Mouse (Mus musculus) limb, embryonic 14.5 days (tissue): ENCODE results near the gene Nxph3. TPM values are rescaled to one million over a fixed set of nuclear protein-coding genes. Genes with fewer than 3 reads are reported as not detected.
A peak's percentile ranks its signal among the peaks of the same experiment; 100 is the strongest.

ENCODE experiments used
- ATAC-seq: fragments of 200-750 bp; cut with Nextera tagmentation; 2 replicates; pipeline ENCODE4 v1.8.0; 2017; ENCODE audit warnings: low read depth, moderate number of reproducible peaks, moderate TSS enrichment; ENCODE audit not compliant: low FRiP score
- DNase-seq: peaks from one replicate; pipeline ENCODE4 v3.0.0-alpha.2; 2015; ENCODE audit warnings: low spot score
- H3K27ac ChIP-seq: fragments of 300-500 bp; sonication (generic); replicated peaks from 2 replicates; pipeline ENCODE4 v1.5.1; 2014; ENCODE audit warnings: low read depth, mild to moderate bottlenecking, low read length, moderate library complexity, mixed read lengths
- H3K27me3 ChIP-seq: fragments of 300-500 bp; sonication (generic); 2 replicates; pipeline ENCODE4 v1.6.1; 2014; ENCODE audit warnings: low read length, mixed read lengths; ENCODE audit not compliant: control insufficient read depth, insufficient read depth
- H3K36me3 ChIP-seq: fragments of 300-500 bp; sonication (generic); 2 replicates; pipeline ENCODE4 v1.6.1; 2014; ENCODE audit warnings: mild to moderate bottlenecking, low read length, moderate library complexity, mixed read lengths; ENCODE audit not compliant: control insufficient read depth, insufficient read depth
- H3K4me1 ChIP-seq: fragments of 300-500 bp; sonication (generic); 2 replicates; pipeline ENCODE4 v1.6.1; 2014; ENCODE audit warnings: antibody characterized with exemption, low read length, mixed read lengths; ENCODE audit not compliant: control insufficient read depth, insufficient read depth
- H3K4me2 ChIP-seq: fragments of 300-500 bp; sonication (generic); replicated peaks from 2 replicates; pipeline ENCODE4 v1.6.1; 2014; ENCODE audit warnings: low read depth, mild to moderate bottlenecking, low read length, moderate library complexity; ENCODE audit not compliant: severe bottlenecking
- H3K4me3 ChIP-seq: fragments of 300-500 bp; sonication (generic); replicated peaks from 2 replicates; pipeline ENCODE4 v1.5.1; 2014; ENCODE audit warnings: low read length
- H3K9ac ChIP-seq: fragments of 300-500 bp; sonication (generic); 2 replicates; pipeline ENCODE4 v1.6.1; 2014; ENCODE audit warnings: mild to moderate bottlenecking, low read depth, low read length, moderate library complexity; ENCODE audit not compliant: severe bottlenecking
- H3K9me3 ChIP-seq: fragments of 300-500 bp; sonication (generic); 2 replicates; pipeline ENCODE4 v1.6.1; 2016; ENCODE audit warnings: low read length; ENCODE audit not compliant: control insufficient read depth
- POLR2A ChIP-seq: fragments of 200-500 bp; IDR thresholded peaks from 2 replicates; pipeline ENCODE4 v1.8.0; 2012; ENCODE audit warnings: inconsistent platforms, mild to moderate bottlenecking, moderate library complexity, borderline replicate concordance; ENCODE audit not compliant: insufficient read depth, insufficient read length; ENCODE audit errors: extremely low read depth
- WGBS: fragments of 180-500 bp; shearing (Covaris S2); extraction: QIAGEN DNeasy Blood & Tissue Kit; methylation state at CpG from one replicate; pipeline ENCODE4 v1.1.7; 2014; 5-methylcytosine and 5-hydroxymethylcytosine counted together
- polyA plus RNA-seq, 2 experiments: library from polyadenylated mRNA; depleted of rRNA in 1 of 2; stranded (reverse) in 1 of 2; unstranded in 1 of 2; fragments of >200 nt; fragmentation: Nextera tagmentation in 1 of 2; extraction: Ambion mirVana in 1 of 2; gene quantifications; 2 replicates each; pipeline versions ENCODE4 v1.2.1 to v1.2.3; 2012 to 2014

Gene Nxph3
- polyA plus RNA-seq, 2 experiments, result 0.91 to 2.4 TPM

DNA sequence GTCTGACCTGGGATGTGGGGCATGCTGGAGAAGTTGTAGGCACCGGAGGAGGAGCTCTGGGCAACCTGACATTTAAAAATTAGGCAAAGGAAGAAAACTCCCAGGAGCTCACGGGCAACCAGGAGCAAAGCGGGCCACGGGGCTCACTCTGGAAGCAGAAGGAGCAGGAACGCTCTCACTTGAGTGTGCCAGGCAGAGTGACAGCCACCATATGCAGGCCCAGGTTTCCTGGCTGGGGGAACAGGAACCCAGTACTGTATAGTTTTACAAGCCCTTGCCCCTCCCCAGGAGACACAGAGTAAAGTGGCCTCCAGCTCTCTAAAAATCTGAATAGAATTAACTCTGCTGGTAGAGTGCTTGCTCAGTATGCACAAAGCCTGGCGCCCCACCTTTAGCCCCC is 2.8 kb upstream of the Nxph3 start:
- DNase-seq, result no peak
- Histone ChIP-seq H3K4me2 (no peak overlapping the region), H3K27ac (no peak overlapping the region), H3K27me3 (peaks cover 22% of the 10 kb centered on the region), H3K9me3 (no peaks in the 10 kb centered on the region), H3K36me3 (no peaks in the 10 kb centered on the region), H3K4me1 (peaks cover 19% of the 10 kb centered on the region), H3K4me3 (no peak overlapping the region), H3K9ac (no peak overlapping the region)
- no peak for ATAC-seq
- 27% methylated on average over 6 of the region's 6 CpGs for WGBS
- no peak for TF ChIP-seq POLR2A

DNA sequence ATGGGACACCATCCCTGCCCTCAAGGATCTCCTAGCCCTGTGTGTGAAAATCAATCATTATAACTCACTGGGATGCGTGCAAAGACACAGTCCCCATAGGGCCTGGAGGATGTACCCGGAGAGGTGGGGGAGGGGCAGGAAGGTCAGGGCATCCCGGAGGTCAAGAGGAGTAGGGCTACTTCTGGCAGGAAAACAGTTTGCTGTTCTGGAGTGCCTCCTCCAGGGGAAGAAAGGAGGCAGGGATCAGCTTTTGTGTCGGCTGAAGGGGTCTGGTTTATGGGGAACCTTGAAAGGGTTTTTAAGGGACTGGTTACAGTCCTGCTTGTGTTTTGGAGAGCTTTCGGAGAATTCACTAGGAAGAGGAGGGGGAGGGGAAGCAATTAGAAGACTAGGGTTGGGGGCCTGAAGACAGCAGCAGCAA is 2.1 kb upstream of the Nxph3 start:
- TF ChIP-seq POLR2A, result no peak
- ATAC-seq, result no peak
- Histone ChIP-seq H3K27ac (no peak overlapping the region), H3K9me3 (no peaks in the 10 kb centered on the region), H3K4me2 (0 out of 2 replicates have a peak overlapping the region, but pooled peaks have one; percentile 7), H3K9ac (no peak overlapping the region), H3K4me3 (no peak overlapping the region), H3K27me3 (peaks cover 22% of the 10 kb centered on the region), H3K36me3 (no peaks in the 10 kb centered on the region), H3K4me1 (peaks cover 19% of the 10 kb centered on the region)
- WGBS, result 5% methylated on average over 5 of the region's 5 CpGs
- no peak for DNase-seq

- H3K27ac ChIP-seq, result no peak overlapping the region
- no peak for DNase-seq
- peaks cover 19% of the 10 kb centered on the region for H3K4me1 ChIP-seq
- 49% methylated on average over 17 of the region's 17 CpGs for WGBS
- H3K27me3 ChIP-seq, result peaks cover 22% of the 10 kb centered on the region
- H3K9me3 ChIP-seq, result no peaks in the 10 kb centered on the region
- ATAC-seq, result no peak
- no peak for TF ChIP-seq POLR2A
- H3K4me2 ChIP-seq, result peak overlapping the region; percentile 98; the same call in 1 of the 2 replicates
- no peaks in the 10 kb centered on the region for H3K36me3 ChIP-seq
- H3K9ac ChIP-seq, result no peak overlapping the region
- H3K4me3 ChIP-seq, result no peak overlapping the region
These were observed 1.3 kb upstream of the Nxph3 start for GRCm38 (mm10) chr11:95515376-95516323.

DNA sequence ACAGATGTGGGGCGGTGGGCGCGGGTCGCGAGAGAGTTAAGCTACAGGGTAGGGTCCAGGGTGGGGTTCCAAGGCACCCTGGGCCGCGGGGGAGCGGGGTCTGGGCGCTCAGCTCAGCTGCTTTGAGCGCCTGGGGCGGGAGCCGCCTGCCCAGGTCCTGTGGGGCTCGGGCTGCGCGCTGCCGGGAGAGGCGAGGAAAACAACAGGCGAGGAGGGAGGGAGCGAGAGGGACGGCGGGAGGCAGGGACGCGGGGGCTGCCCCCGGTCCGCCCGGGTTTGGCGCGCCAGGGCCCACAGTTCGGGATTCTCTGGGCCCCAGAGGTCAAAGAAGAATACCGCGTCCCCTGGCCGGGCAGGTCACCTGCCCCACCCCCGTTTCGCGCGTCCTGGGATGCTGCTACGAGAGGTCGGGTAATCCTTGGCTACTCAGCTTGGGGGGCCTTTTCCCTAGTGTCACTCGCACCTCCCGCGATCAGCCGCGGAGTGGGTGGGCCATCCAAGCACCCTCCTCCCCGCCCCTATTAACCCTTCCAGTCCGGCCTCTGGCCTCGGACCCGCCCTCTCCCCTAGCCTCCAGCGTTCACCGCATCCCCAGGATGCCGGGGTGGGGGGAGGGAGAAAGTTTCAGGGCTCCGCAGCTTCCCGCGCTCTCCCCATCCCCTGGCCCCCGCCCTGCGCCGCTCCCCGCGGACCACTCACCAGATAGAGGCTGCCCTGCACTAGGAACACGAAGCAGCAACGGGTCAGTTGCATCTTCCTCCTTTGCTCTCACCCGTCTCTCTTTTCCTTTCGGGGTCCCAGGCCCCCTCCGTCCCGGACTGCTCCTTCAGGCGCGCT is 691 bp downstream of the Nxph3 start:
- peaks cover 19% of the 10 kb centered on the region for H3K4me1 ChIP-seq
- peak overlapping the region; percentile 52 for H3K9ac ChIP-seq
- H3K9me3 ChIP-seq, result no peaks in the 10 kb centered on the region
- H3K4me3 ChIP-seq, result peak overlapping the region; percentile 60
- no peaks in the 10 kb centered on the region for H3K36me3 ChIP-seq
- H3K4me2 ChIP-seq, result peak overlapping the region; percentile 98
- TF ChIP-seq POLR2A, result no peak
- H3K27ac ChIP-seq, result no peak overlapping the region
- ATAC-seq (peak; percentile 31), DNase-seq (no peak)
- under 1% methylated on average over 45 of the region's 66 CpGs for WGBS
- peaks cover 22% of the 10 kb centered on the region for H3K27me3 ChIP-seq

GRCm38 (mm10) chr11:95512383-95512782 is 2.0 kb downstream of the Nxph3 start:
- no peak overlapping the region for H3K9ac ChIP-seq
- peaks cover 22% of the 10 kb centered on the region for H3K27me3 ChIP-seq
- TF ChIP-seq POLR2A, result no peak
- no peaks in the 10 kb centered on the region for H3K36me3 ChIP-seq
- peaks cover 23% of the 10 kb centered on the region for H3K4me1 ChIP-seq
- H3K9me3 ChIP-seq, result no peaks in the 10 kb centered on the region
- ATAC-seq (no peak), DNase-seq (no peak)
- no peak overlapping the region for H3K4me3 ChIP-seq
- no peak overlapping the region for H3K4me2 ChIP-seq
- 76% methylated on average over 6 of the region's 6 CpGs for WGBS
- no peak overlapping the region for H3K27ac ChIP-seq
